Mouse (Mus musculus) heart, adult 2 months (tissue): ENCODE results near the gene Ptk6.

Source experiments
- CTCF ChIP-seq: fragments of 200-600 bp; IDR thresholded peaks from 2 replicates; pipeline ENCODE4 v1.8.1; 2022; ENCODE audit warnings: antibody characterized with exemption, mild to moderate bottlenecking, moderate library complexity
- POLR2A ChIP-seq: fragments of 200-500 bp; IDR thresholded peaks from 2 replicates; pipeline ENCODE4 v1.6.1; 2011; ENCODE audit warnings: mild to moderate bottlenecking, low read depth, low read length, control low read depth; ENCODE audit not compliant: insufficient read depth

- TF ChIP-seq CTCF: no peak
- no peak for TF ChIP-seq POLR2A
Measured at GRCm38 (mm10) chr2:181239261-181239660, 36.7 kb upstream of the Ptk6 start.
